Mouse (Mus musculus) liver, embryonic 12.5 days (tissue): ENCODE results near the gene Sugp1. TPM values are rescaled to one million over a fixed set of nuclear protein-coding genes. Genes with fewer than 3 reads are reported as not detected.
"Not testable (repeated sequence)": the region's sequence is repeated elsewhere in the genome, so short reads cannot be mapped to it uniquely, and the experiment has no call there.

Experiments
- ATAC-seq: fragments of 200-750 bp; cut with Nextera tagmentation; 2 replicates; pipeline ENCODE4 v1.8.0; 2017; ENCODE audit warnings: moderate number of reproducible peaks, mild to moderate bottlenecking, moderate library complexity
- H3K27ac ChIP-seq: fragments of 300-500 bp; sonication (generic); 2 replicates; pipeline ENCODE4 v1.5.1; 2016; ENCODE audit warnings: mild to moderate bottlenecking
- H3K27me3 ChIP-seq: fragments of 300-500 bp; sonication (generic); replicated peaks from 2 replicates; pipeline ENCODE4 v1.6.1; 2016; ENCODE audit warnings: mild to moderate bottlenecking, moderate library complexity
- H3K36me3 ChIP-seq: fragments of 300-500 bp; sonication (generic); 2 replicates; pipeline ENCODE4 v1.6.1; 2016; ENCODE audit warnings: mild to moderate bottlenecking, moderate library complexity
- H3K4me1 ChIP-seq: fragments of 300-500 bp; sonication (generic); 2 replicates; pipeline ENCODE4 v1.6.1; 2016
- H3K4me2 ChIP-seq: fragments of 300-500 bp; sonication (generic); 2 replicates; pipeline ENCODE4 v1.6.1; 2016; ENCODE audit warnings: mild to moderate bottlenecking, moderate library complexity
- H3K4me3 ChIP-seq: fragments of 300-500 bp; sonication (generic); 2 replicates; pipeline ENCODE4 v1.5.1; 2016; ENCODE audit warnings: mild to moderate bottlenecking, moderate library complexity
- H3K9ac ChIP-seq: fragments of 300-500 bp; sonication (generic); 2 replicates; pipeline ENCODE4 v1.6.1; 2016; ENCODE audit warnings: mild to moderate bottlenecking, moderate library complexity
- H3K9me3 ChIP-seq: fragments of 300-500 bp; sonication (generic); replicated peaks from 2 replicates; pipeline ENCODE4 v1.6.1; 2016; ENCODE audit warnings: mild to moderate bottlenecking, moderate library complexity
- WGBS: fragments of 180-500 bp; shearing (Covaris S2); methylation state at CpG from one replicate; pipeline ENCODE4 v1.1.7; 2016; ENCODE audit not compliant: insufficient replicate concordance; 5-methylcytosine and 5-hydroxymethylcytosine counted together
- polyA plus RNA-seq: library from polyadenylated mRNA; unstranded; fragments of >200 nt; fragmentation: Nextera tagmentation; extraction: Ambion mirVana; gene quantifications from 2 replicates; pipeline ENCODE4 v1.2.1, GENCODE M21; 2016

Sugp1 gene
- polyA plus RNA-seq, 1 experiment from 2014 or later, result 26.2 TPM

GRCm38 (mm10) chr8:70005178-70005577 lies 37.4 kb upstream of the Sugp1 start:
- 27% methylated on average over 2 of the region's 2 CpGs for WGBS
- no peak for ATAC-seq

DNA sequence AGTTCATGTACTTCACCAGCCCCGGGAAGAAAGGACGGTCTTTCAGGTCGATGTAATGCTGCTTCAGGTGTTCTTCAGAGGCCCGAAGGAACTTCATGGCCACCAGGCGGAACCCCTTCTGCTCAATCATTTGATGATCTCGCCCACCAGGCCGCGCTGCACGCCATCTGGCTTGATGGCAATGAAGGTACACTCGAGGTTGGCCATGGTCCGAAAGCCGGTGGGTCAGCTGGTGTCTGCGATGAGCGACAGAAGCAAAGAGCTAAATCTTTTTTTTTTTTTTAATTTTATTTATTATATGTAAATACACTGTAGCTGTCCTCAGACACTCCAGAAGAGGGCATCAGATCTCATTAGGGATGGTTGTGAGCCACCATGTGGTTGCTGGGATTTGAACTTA lies 31.8 kb upstream of the Sugp1 start:
- ATAC-seq, H3K27me3 ChIP-seq, H3K4me3 ChIP-seq, H3K4me2 ChIP-seq, H3K27ac ChIP-seq, H3K9me3 ChIP-seq, H3K9ac ChIP-seq, H3K4me1 ChIP-seq, H3K36me3 ChIP-seq: not testable (repeated sequence)
- 80% methylated on average over 14 of the region's 14 CpGs for WGBS

More at GRCm38 (mm10) chr8:70005178-70005577, 37.4 kb upstream of the Sugp1 start:
- H3K9me3 ChIP-seq, result no peaks in the 10 kb centered on the region
- no peak overlapping the region for H3K4me3 ChIP-seq
- H3K27me3 ChIP-seq, result no peaks in the 10 kb centered on the region
- no peaks in the 10 kb centered on the region for H3K36me3 ChIP-seq
- no peak overlapping the region for H3K9ac ChIP-seq
- H3K27ac ChIP-seq, result no peak overlapping the region
- peaks cover 36% of the 10 kb centered on the region for H3K4me1 ChIP-seq
- H3K4me2 ChIP-seq, result no peak overlapping the region

- Histone ChIP-seq H3K27me3 (no peaks in the 10 kb centered on the region), H3K27ac (no peak overlapping the region), H3K9ac (no peak overlapping the region), H3K36me3 (peaks cover 15% of the 10 kb centered on the region), H3K9me3 (no peaks in the 10 kb centered on the region), H3K4me1 (peaks cover 5% of the 10 kb centered on the region), H3K4me2 (no peak overlapping the region), H3K4me3 (no peak overlapping the region)
- no peak for ATAC-seq
- WGBS, result 53% methylated on average over 3 of the region's 3 CpGs
These were observed 30.3 kb upstream of the Sugp1 start for GRCm38 (mm10) chr8:70012350-70012749.

DNA sequence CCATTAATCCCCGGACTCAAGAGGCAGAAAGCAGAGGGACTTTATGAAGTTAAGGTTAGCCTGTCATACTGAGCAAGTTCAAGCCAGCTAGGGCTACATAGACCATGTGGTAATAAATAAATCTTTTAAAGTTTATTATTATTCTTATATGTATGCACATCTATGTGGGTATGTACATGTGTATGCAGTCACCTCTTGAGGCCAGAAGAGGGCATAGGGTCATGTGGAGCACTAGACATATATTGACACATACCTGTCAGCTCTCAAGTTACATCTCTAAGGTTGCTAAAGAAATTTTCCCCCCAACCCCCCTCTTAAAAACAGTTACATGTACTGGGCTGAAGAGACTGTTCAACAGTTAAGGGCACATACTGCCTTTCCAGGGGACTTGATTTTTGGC lies 29.9 kb upstream of the Sugp1 start:
- 74% methylated on average over 1 of the region's 1 CpGs for WGBS
- H3K4me1 ChIP-seq, result peaks cover 5% of the 10 kb centered on the region
- H3K9ac ChIP-seq, result no peak overlapping the region
- 0 out of 2 replicates have a peak, but pooled peaks have one; percentile 6 for ATAC-seq
- no peak overlapping the region for H3K27ac ChIP-seq
- no peaks in the 10 kb centered on the region for H3K27me3 ChIP-seq
- H3K4me3 ChIP-seq, result no peak overlapping the region
- H3K4me2 ChIP-seq, result no peak overlapping the region
- no peaks in the 10 kb centered on the region for H3K9me3 ChIP-seq
- H3K36me3 ChIP-seq, result peaks cover 19% of the 10 kb centered on the region

GRCm38 (mm10) chr8:70015017-70015416 lies 27.6 kb upstream of the Sugp1 start:
- Histone ChIP-seq H3K27me3 (no peaks in the 10 kb centered on the region), H3K4me2 (no peak overlapping the region), H3K9ac (no peak overlapping the region), H3K9me3 (no peaks in the 10 kb centered on the region), H3K4me3 (no peak overlapping the region), H3K27ac (no peak overlapping the region), H3K4me1 (no peaks in the 10 kb centered on the region), H3K36me3 (peaks cover 42% of the 10 kb centered on the region)
- ATAC-seq, result 0 out of 2 replicates have a peak, but pooled peaks have one; percentile 24
- WGBS, result 68% methylated on average over 1 of the region's 1 CpGs

DNA sequence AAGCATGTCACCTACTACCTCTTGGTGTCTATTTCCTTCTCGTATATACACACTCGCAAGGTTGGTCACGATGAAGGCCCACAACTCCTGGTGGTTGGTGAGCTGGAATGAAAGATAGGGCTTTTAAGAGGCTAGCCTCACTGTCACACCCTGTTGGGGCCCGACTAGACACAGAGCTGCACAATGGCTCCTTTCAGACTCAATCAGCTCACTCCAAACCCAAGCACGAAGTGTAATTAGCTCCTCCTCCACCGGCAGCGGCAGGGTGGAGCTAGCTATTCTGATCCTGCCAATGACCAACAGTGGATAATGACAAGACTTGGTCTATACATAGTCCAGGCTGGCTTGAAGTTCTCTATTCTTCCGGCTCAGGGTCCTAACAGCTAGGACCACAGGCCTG lies 19.0 kb upstream of the Sugp1 start:
- WGBS, result 76% methylated on average over 8 of the region's 8 CpGs

GRCm38 (mm10) chr8:70026151-70026550 lies 16.5 kb upstream of the Sugp1 start:
- WGBS, result 89% methylated on average over 2 of the region's 2 CpGs
- Histone ChIP-seq H3K4me1 (no peaks in the 10 kb centered on the region), H3K36me3 (peaks cover 100% of the 10 kb centered on the region), H3K4me2 (no peak overlapping the region), H3K27me3 (no peaks in the 10 kb centered on the region), H3K4me3 (no peak overlapping the region), H3K9ac (no peak overlapping the region), H3K27ac (no peak overlapping the region), H3K9me3 (no peaks in the 10 kb centered on the region)
- no peak for ATAC-seq

More for the DNA sequence above, 19.0 kb upstream of the Sugp1 start:
- Histone ChIP-seq H3K27me3 (no peaks in the 10 kb centered on the region), H3K9me3 (no peaks in the 10 kb centered on the region), H3K36me3 (peaks cover 100% of the 10 kb centered on the region), H3K9ac (no peak overlapping the region), H3K4me3 (no peak overlapping the region), H3K27ac (no peak overlapping the region), H3K4me1 (no peaks in the 10 kb centered on the region), H3K4me2 (no peak overlapping the region)
- peak; percentile 44; the same call in 1 of the 2 replicates for ATAC-seq

DNA sequence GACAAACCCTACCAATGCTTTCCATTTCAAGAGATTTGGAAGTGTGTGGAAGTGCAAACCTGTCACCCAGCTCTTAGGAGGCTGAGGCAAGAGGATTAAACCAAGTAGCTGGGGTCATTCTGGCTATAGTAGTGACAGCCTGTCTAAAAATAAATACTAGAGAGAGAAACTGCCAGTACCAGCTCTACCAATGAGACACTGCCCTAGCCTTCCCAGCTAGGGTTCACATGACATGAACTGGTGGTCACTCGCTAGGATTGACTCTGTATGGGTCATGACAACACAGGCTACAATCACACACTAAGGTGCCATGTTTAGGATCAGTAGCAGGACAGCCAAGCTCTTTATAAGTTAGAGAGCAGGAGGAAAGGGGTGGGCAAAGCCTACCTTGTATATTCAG lies 12.4 kb upstream of the Sugp1 start:
- Histone ChIP-seq H3K4me3 (no peak overlapping the region), H3K27ac (no peak overlapping the region), H3K9me3 (no peaks in the 10 kb centered on the region), H3K4me1 (no peaks in the 10 kb centered on the region), H3K36me3 (peaks cover 92% of the 10 kb centered on the region), H3K4me2 (no peak overlapping the region), H3K9ac (no peak overlapping the region), H3K27me3 (no peaks in the 10 kb centered on the region)
- ATAC-seq, result no peak
- WGBS, result 96% methylated on average over 1 of the region's 1 CpGs

- Histone ChIP-seq H3K9ac (peak overlapping the region; percentile 35; the same call in 1 of the 2 replicates), H3K27ac (peak overlapping the region; percentile 86), H3K4me2 (peak overlapping the region; percentile 51), H3K4me1 (peaks cover 61% of the 10 kb centered on the region), H3K4me3 (no peak overlapping the region), H3K27me3 (no peaks in the 10 kb centered on the region), H3K36me3 (peaks cover 44% of the 10 kb centered on the region), H3K9me3 (no peaks in the 10 kb centered on the region)
- whole genome bisulfite sequencing, result 77% methylated on average over 1 of the region's 1 CpGs
- peak; percentile 74 for ATAC-seq
These were observed 4.6 kb upstream of the Sugp1 start for GRCm38 (mm10) chr8:70037994-70038393.

DNA sequence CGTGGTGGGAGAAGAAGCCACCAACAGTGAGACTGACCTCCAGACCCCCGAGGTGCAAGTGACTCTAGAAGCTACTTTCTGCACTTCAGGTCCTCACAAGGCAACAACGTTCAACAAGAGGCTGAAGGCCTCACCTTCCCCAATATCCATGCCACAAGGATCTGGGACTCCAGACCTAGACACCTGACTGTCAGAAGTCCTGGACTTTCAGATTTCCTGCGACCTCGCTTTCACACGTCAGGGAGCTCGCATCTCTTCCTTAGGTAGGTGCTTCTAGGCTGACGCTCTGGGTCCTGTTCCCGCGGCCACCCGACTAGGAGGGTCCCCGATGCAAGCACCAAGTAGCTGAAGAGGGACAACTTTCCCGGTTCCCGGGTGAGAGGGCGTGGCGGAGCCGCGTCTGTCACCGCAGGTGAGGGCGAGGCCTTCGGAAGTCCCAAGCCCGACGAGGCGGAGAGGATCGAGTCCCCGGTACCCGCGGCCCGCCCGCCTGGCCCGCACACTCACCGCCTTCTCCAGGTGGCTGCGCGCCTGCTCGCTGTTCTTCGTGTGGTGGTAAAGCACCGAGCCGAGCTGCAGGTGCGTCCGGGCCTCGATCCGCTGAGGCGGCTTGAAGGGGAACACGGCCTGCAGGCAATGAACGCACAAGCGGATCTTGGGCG lies 597 bp upstream of the Sugp1 start:
- peak; percentile 38 for ATAC-seq
- H3K4me3 ChIP-seq, result peak overlapping the region; percentile 98
- H3K27me3 ChIP-seq, result no peaks in the 10 kb centered on the region
- WGBS, result under 1% methylated on average over 47 of the region's 47 CpGs
- H3K36me3 ChIP-seq, result peaks cover 16% of the 10 kb centered on the region; the same call in 1 of the 2 replicates
- no peaks in the 10 kb centered on the region for H3K9me3 ChIP-seq
- H3K4me2 ChIP-seq, result peak overlapping the region; percentile 96
- H3K27ac ChIP-seq, result peak overlapping the region; percentile 86
- H3K4me1 ChIP-seq, result peaks cover 66% of the 10 kb centered on the region
- peak overlapping the region; percentile 96 for H3K9ac ChIP-seq

DNA sequence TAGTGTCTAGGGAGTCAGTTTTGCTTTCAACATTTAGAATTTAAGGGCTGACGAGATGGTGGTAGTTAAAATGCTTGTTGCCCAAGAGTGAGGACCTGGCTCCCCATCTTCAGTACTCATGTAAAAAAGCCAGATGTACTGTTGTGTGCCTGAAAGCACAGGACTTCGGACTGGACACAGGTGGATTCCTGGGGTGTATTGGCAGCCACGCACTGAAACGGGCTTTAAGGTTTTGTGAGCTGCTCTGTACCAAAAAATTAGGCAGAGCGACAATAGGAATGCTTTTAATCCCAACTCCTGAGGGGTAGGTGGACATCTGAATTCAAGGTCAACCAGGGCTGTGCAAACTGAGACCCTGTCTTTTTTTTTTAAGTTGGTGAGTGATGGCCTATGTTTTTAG lies 1.4 kb downstream of the Sugp1 start:
- H3K27me3 ChIP-seq, result no peaks in the 10 kb centered on the region
- peak overlapping the region; percentile 96 for H3K9ac ChIP-seq
- H3K4me2 ChIP-seq, result peak overlapping the region; percentile 96
- H3K4me3 ChIP-seq, result peak overlapping the region; percentile 98
- no peaks in the 10 kb centered on the region for H3K9me3 ChIP-seq
- H3K36me3 ChIP-seq, result peaks cover 22% of the 10 kb centered on the region
- H3K27ac ChIP-seq, result no peak overlapping the region
- H3K4me1 ChIP-seq, result peaks cover 46% of the 10 kb centered on the region
- ATAC-seq, result no peak
- WGBS, result 72% methylated on average over 5 of the region's 5 CpGs

DNA sequence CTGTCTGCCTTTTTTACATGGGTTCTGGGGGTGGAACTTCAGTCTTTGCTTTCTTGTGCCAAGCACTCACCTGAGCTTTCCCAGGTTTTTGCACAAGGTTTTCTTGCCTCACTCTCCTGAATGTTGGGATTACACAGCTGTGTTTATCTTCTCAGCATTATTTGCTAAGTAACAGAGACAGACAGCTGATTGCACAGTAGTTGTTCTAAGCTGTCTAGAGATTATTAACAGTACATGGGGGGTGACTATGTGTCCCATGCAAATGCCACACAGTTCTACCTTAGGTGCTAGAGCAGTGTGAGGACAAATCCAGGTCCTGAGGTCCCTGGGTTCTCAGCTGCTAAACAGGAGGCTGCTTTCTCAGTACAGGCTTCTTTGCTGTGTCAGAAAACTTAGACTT lies 7.0 kb downstream of the Sugp1 start:
- H3K27me3 ChIP-seq, result no peaks in the 10 kb centered on the region
- H3K9ac ChIP-seq, result no peak overlapping the region
- H3K4me3 ChIP-seq, result no peak overlapping the region
- ATAC-seq, result no peak
- H3K9me3 ChIP-seq, result no peaks in the 10 kb centered on the region
- peaks cover 69% of the 10 kb centered on the region for H3K36me3 ChIP-seq
- H3K27ac ChIP-seq, result no peak overlapping the region
- no peak overlapping the region for H3K4me2 ChIP-seq
- peaks cover 2% of the 10 kb centered on the region for H3K4me1 ChIP-seq

DNA sequence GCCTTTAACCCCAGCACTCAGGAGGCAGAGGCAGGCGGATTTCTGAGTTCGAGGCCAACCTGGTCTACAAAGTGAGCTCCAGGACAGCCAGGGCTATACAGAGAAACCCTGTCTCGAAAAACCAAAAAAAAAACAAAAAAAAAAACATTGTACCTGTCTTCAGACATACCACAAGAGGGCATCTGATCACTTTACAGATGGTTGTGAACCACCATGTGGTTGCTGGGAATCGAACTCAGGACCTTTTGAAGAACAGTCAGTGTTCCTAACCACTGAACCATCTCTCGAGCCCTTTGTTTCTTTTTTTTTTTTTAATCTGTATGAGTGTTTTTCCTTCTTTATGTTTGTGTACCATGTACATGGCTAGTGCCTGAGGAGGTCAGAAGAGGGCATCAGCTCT lies 7.8 kb downstream of the Sugp1 start:
- not testable (repeated sequence) for ATAC-seq, H3K27me3 ChIP-seq, H3K4me3 ChIP-seq, H3K9me3 ChIP-seq, H3K9ac ChIP-seq, H3K27ac ChIP-seq, H3K4me2 ChIP-seq, H3K4me1 ChIP-seq
- WGBS, result 81% methylated on average over 5 of the region's 5 CpGs
- peaks cover 77% of the 10 kb centered on the region for H3K36me3 ChIP-seq
